Mouse (Mus musculus) CD4-positive naive resting alpha-beta T cell, adult 76 days (primary cell): ENCODE measurements around the gene Clk4. TPM values are rescaled to one million over a fixed set of nuclear protein-coding genes. Genes with fewer than 3 reads are reported as not detected.

Experiments used
- total RNA-seq: library from RNA; stranded (reverse); gene quantifications from one replicate; pipeline ENCODE4 v1.2.4, GENCODE M21; 2023

The Clk4 gene
- 376 TPM for total RNA-seq

DNA sequence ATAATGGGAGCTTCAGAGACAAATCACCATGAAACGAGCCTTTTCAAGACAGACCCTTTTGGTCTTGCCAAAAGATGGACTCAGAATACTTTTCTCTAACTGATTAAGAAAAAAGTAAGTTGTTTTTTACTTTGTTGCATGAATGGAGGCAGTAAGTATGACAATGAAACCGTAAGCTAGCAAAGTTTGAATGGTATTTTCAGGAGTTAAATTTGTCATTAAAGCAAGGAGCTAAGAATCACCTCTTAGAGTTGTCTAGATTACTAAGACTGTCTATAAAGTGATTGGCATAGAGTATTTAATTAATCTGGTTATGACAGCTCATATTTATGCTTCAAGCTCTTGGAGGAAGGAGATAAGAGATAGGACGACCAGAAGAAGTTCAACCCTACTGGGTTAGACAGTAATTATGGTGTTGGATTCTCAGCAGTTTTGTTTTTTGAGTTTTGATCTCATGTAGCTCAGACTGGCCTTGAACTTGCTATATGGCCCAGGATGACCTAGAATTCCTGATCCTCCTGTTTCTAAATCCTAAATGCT is at the start of gene Clk4:
Gene Clk4 (plus strand): TSS at position 51 of the 540 bp plus-strand sequence.

DNA sequence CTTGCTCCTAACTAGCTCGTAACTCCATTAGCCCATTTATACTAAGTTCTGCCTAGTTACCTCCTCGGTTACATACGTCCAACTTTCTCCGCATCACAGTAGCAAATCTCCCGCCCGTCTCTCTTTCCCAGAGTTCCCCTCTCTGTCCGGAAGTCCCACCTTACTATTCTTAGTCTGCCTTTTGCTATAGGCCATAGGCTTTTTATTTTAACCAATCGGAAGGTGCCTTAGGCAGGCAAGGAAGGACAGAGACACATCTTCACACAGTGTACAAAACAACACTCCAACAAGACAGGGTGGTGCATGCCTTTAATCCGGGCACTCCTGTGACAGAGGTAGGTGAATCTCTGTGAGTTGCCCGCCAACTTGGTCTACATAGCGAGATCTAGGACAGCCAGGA is 41.2 kb upstream of the Clk4 start, which contains the start of gene Gm12569:
Gene Gm12569 (plus strand): TSS at position 166 of the 400 bp plus-strand sequence.

DNA sequence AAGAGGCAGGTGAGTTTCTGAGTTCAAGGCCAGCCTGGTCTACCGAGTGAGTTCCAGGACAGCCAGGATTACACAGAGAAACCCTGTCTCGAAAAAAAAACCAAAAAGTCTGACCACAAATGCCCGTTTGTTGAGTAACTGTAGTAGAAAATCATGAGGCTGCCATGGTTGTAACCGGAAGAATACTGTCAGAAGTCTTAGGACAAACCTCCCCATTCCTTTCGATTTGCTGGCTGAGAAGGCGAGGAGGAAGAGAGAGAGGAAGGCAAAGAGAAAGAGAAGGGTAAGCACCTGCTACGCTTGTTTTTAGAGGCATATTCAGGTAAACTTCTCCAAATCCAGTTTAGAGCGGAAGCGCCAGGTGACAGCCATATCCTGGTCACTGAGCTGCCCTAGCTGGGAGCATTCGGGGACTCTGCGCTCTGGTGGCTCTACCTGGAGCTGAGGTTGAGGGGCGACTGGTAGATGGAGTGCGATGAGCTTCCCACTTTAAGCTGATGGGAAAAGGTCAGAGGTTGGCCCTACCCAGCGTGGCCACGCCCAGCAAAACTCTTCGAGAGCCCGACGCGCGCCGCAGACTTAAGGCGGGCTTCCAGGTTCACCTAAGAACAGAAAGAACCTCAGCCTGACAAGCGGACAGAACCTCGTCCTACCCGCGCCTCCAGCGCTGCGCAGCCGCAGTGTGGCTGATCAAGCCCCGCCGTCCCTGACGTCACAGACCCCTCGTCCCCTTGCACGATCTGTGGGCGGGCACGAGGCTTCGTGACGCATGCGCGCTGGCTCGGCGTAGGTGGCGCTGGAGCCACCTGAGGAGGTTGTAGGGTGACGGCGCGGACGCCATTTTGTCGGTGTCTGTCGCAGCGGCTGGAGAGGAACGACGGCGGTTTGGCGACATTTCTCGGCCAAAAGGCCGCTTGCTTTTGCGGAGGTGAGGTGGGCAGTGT is 1.1 kb downstream of the Clk4 start, which contains the start of gene BC049762:
Gene BC049762 (minus strand): TSS at position 705 of the 944 bp plus-strand sequence.

DNA sequence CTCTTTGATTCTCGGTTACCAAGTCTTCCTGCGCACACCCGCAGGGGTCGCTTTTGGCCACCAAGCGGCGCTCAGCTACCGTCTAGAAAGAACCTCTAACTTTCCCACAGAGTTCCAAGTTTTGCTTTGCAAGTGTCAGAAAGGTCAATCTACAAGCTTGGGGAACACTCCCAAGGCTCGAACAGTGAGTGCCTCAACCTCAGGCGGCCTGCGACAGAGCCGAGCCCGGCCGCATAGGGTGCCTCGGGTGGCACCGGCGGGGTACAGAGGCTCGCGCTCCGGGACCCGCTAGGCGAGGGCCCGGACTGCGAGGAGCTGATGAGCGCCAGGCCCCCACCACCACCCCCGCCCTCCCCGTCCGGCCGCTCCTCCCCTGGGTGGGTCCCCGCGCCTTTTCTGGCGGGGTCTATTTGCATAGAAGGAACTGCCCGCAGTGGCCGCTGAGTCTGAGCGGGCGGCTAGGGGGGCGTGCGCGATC is 28.1 kb downstream of the Clk4 start, which contains the start of gene Col23a1:
Gene Col23a1 (plus strand): TSS at position 357 of the 478 bp plus-strand sequence.

Other genes starting within 250 kb of the Clk4 start
- not detected for gene Olfr54, start 247.5 kb upstream of the Clk4 start, total RNA-seq
- gene Olfr1375, start 213.6 kb upstream of the Clk4 start, total RNA-seq, result not detected
- not detected for gene Zfp354a, start 202.5 kb upstream of the Clk4 start, total RNA-seq
- not detected for gene Gm12569, start 41.3 kb upstream of the Clk4 start, total RNA-seq
- gene BC049762, start 1.3 kb downstream of the Clk4 start, total RNA-seq, result not detected
- 0.73 TPM for gene Col23a1, start 28.2 kb downstream of the Clk4 start, total RNA-seq